Mouse (Mus musculus) midbrain, embryonic 13.5 days (tissue): ENCODE results near the gene Esrrg. TPM values are rescaled to one million over a fixed set of nuclear protein-coding genes. Genes with fewer than 3 reads are reported as not detected.

Experiments used
- ATAC-seq: fragments of 200-750 bp; cut with Nextera tagmentation; 2 replicates; pipeline ENCODE4 v1.8.0; 2017; ENCODE audit warnings: mild to moderate bottlenecking, moderate TSS enrichment, moderate library complexity
- H3K27ac ChIP-seq: fragments of 300-500 bp; sonication (generic); 2 replicates; pipeline ENCODE4 v1.5.1; 2015; ENCODE audit warnings: inconsistent platforms, mild to moderate bottlenecking, moderate library complexity
- H3K27me3 ChIP-seq: fragments of 300-500 bp; sonication (generic); 2 replicates; pipeline ENCODE4 v1.6.1; 2015; ENCODE audit warnings: mild to moderate bottlenecking, inconsistent platforms
- H3K36me3 ChIP-seq: fragments of 300-500 bp; sonication (generic); 2 replicates; pipeline ENCODE4 v1.6.1; 2015; ENCODE audit warnings: mild to moderate bottlenecking, inconsistent platforms
- H3K4me1 ChIP-seq: fragments of 300-500 bp; sonication (generic); replicated peaks from 2 replicates; pipeline ENCODE4 v1.6.1; 2015; ENCODE audit warnings: inconsistent platforms
- H3K4me2 ChIP-seq: fragments of 300-500 bp; sonication (generic); replicated peaks from 2 replicates; pipeline ENCODE4 v1.6.1; 2015; ENCODE audit warnings: moderate library complexity, mild to moderate bottlenecking, inconsistent platforms
- H3K4me3 ChIP-seq: fragments of 300-500 bp; sonication (generic); replicated peaks from 2 replicates; pipeline ENCODE4 v1.5.1; 2015; ENCODE audit warnings: mild to moderate bottlenecking, inconsistent platforms
- H3K9ac ChIP-seq: fragments of 300-500 bp; sonication (generic); replicated peaks from 2 replicates; pipeline ENCODE4 v1.6.1; 2015; ENCODE audit warnings: mild to moderate bottlenecking, inconsistent platforms
- H3K9me3 ChIP-seq: fragments of 300-500 bp; sonication (generic); 2 replicates; pipeline ENCODE4 v1.6.1; 2016; ENCODE audit warnings: mild to moderate bottlenecking, inconsistent platforms
- WGBS: fragments of 180-500 bp; shearing (Covaris S2); methylation state at CpG from one replicate; pipeline ENCODE4 v1.1.7; 2015; 5-methylcytosine and 5-hydroxymethylcytosine counted together
- polyA plus RNA-seq: library from polyadenylated mRNA; unstranded; fragments of >200 nt; fragmentation: Nextera tagmentation; extraction: Ambion mirVana; gene quantifications from 2 replicates; pipeline ENCODE4 v1.2.1, GENCODE M21; 2015

Gene Esrrg
- polyA plus RNA-seq, 1 experiment from 2014 or later, result 16.5 TPM

- no peaks in the 10 kb centered on the region for H3K27me3 ChIP-seq
- WGBS, result 88% methylated on average over 8 of the region's 8 CpGs
- no peak overlapping the region for H3K4me3 ChIP-seq
- no peak overlapping the region for H3K4me2 ChIP-seq
- no peak for ATAC-seq
- H3K4me1 ChIP-seq, result peaks cover 9% of the 10 kb centered on the region
- H3K9me3 ChIP-seq, result no peaks in the 10 kb centered on the region
- H3K36me3 ChIP-seq, result no peaks in the 10 kb centered on the region
- H3K9ac ChIP-seq, result no peak overlapping the region
- no peak overlapping the region for H3K27ac ChIP-seq
Observed at GRCm38 (mm10) chr1:188119806-188120205, 511.2 kb downstream of the Esrrg start.

GRCm38 (mm10) chr1:188125521-188126021 lies 517.0 kb downstream of the Esrrg start:
- ATAC-seq, result no peak
- no peaks in the 10 kb centered on the region for H3K9me3 ChIP-seq
- WGBS, result 94% methylated on average over 6 of the region's 6 CpGs

DNA sequence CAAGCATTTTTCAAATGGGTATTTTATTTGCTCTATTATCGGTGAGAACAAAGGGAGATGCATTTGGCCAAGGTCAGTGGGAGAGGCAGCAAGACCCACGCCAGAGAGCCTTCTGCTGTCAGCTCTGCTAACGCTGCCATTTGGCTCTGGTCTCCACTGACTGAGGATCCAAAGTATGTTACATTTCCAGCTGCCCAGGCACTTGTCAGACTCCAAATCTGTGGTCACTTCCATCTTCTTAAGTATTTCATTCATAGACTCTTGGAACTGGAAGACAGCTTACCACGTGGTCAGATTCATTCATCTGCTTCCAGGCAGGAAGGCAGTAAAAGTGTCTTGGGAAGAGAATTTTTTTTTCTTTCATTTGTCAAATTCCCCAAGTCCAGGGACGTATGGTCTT lies 527.5 kb downstream of the Esrrg start:
- H3K27ac ChIP-seq, result no peak overlapping the region
- H3K27me3 ChIP-seq, result no peaks in the 10 kb centered on the region
- no peaks in the 10 kb centered on the region for H3K36me3 ChIP-seq
- H3K9ac ChIP-seq, result no peak overlapping the region
- ATAC-seq, result no peak
- no peak overlapping the region for H3K4me2 ChIP-seq
- H3K9me3 ChIP-seq, result no peaks in the 10 kb centered on the region
- H3K4me1 ChIP-seq, result peaks cover 10% of the 10 kb centered on the region; the same call in 1 of the 2 replicates
- 66% methylated on average over 5 of the region's 5 CpGs for WGBS
- no peak overlapping the region for H3K4me3 ChIP-seq

More at GRCm38 (mm10) chr1:188125521-188126021, 517.0 kb downstream of the Esrrg start:
- H3K4me1 ChIP-seq, result no peaks in the 10 kb centered on the region
- no peaks in the 10 kb centered on the region for H3K36me3 ChIP-seq
- H3K4me3 ChIP-seq, result no peak overlapping the region
- no peak overlapping the region for H3K27ac ChIP-seq
- H3K27me3 ChIP-seq, result no peaks in the 10 kb centered on the region
- no peak overlapping the region for H3K4me2 ChIP-seq
- H3K9ac ChIP-seq, result no peak overlapping the region

DNA sequence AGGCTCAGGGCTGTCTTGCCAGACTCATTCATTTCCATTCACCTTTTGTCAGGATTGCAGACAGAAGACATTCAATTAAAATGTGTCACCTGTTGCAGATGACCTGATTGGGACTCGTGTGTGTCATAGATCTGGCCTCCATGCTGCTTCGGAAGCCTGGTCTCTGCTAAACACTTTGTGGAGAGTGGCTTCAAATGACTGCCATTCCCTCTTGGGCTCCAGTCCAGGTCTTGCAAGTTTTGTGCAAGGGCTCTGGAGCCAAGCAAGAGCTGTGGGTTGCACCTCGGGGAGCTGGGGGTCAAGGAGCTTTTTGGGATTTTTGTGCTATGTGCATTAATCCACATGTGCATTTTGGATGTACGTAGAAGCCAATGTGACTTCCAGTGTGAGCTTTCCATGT lies 530.9 kb downstream of the Esrrg start:
- WGBS, result 46% methylated on average over 4 of the region's 4 CpGs
- ATAC-seq, result no peak
- Histone ChIP-seq H3K9me3 (no peaks in the 10 kb centered on the region), H3K27me3 (no peaks in the 10 kb centered on the region), H3K4me3 (no peak overlapping the region), H3K9ac (no peak overlapping the region), H3K27ac (no peak overlapping the region), H3K4me2 (no peak overlapping the region), H3K4me1 (peaks cover 15% of the 10 kb centered on the region; the same call in 1 of the 2 replicates), H3K36me3 (no peaks in the 10 kb centered on the region)

GRCm38 (mm10) chr1:188140221-188140620 lies 531.6 kb downstream of the Esrrg start:
- Histone ChIP-seq H3K36me3 (no peaks in the 10 kb centered on the region), H3K4me3 (no peak overlapping the region), H3K4me2 (no peak overlapping the region), H3K9ac (no peak overlapping the region), H3K27me3 (no peaks in the 10 kb centered on the region), H3K9me3 (no peaks in the 10 kb centered on the region), H3K27ac (no peak overlapping the region), H3K4me1 (peaks cover 15% of the 10 kb centered on the region; the same call in 1 of the 2 replicates)
- WGBS, result 66% methylated on average over 4 of the region's 4 CpGs
- ATAC-seq, result no peak

GRCm38 (mm10) chr1:188147381-188148156 lies 539.0 kb downstream of the Esrrg start:
- H3K36me3 ChIP-seq, result no peaks in the 10 kb centered on the region
- no peak overlapping the region for H3K9ac ChIP-seq
- no peaks in the 10 kb centered on the region for H3K9me3 ChIP-seq
- no peak for ATAC-seq
- H3K4me2 ChIP-seq, result no peak overlapping the region
- H3K4me3 ChIP-seq, result no peak overlapping the region
- 76% methylated on average over 12 of the region's 12 CpGs for WGBS
- peaks cover 21% of the 10 kb centered on the region; the same call in 1 of the 2 replicates for H3K27me3 ChIP-seq
- H3K4me1 ChIP-seq, result no peaks in the 10 kb centered on the region
- H3K27ac ChIP-seq, result no peak overlapping the region

DNA sequence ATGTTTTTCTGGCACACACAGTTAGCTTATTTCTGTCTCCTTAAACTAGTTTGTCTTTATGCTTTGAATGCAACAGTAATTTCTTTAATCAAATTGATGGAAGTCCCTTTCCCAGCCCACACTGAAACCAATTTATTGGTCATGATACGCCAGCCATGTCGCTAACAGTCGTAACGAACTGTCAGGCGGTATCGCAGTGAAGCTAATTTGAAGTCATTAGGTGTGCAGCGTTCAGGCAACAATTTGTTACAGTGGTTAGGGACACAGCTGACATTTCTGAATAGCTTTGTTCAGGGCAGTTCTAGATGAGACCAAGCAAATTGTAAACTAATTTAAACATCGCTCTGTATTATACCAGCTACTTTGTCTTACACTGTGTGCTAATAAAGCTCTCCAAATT lies 542.5 kb downstream of the Esrrg start:
- H3K4me3 ChIP-seq, result no peak overlapping the region
- H3K27me3 ChIP-seq, result peaks cover 29% of the 10 kb centered on the region; the same call in 1 of the 2 replicates
- H3K4me2 ChIP-seq, result no peak overlapping the region
- WGBS, result 74% methylated on average over 8 of the region's 8 CpGs
- no peak overlapping the region for H3K9ac ChIP-seq
- no peak overlapping the region for H3K27ac ChIP-seq
- H3K9me3 ChIP-seq, result no peaks in the 10 kb centered on the region
- no peak for ATAC-seq
- H3K36me3 ChIP-seq, result no peaks in the 10 kb centered on the region
- peaks cover 15% of the 10 kb centered on the region for H3K4me1 ChIP-seq

DNA sequence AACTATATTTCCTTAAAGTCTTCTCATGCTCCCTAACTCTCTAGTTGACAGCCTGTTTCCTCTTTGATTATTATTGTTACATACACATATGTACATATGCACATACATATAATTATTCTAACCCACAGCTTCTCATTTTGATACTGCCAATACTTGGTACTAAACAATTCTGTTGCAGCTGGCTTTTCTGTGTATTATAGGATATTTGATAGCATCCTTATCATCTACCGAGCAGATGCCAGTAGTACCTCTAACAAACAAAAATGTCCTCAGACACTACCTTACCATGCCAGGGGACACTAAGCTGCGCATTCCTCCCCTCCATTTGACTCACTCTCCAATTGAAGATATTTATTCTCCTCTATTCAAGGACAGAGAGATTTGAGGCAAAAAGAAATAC lies 543.4 kb downstream of the Esrrg start:
- WGBS, result 98% methylated on average over 2 of the region's 2 CpGs

DNA sequence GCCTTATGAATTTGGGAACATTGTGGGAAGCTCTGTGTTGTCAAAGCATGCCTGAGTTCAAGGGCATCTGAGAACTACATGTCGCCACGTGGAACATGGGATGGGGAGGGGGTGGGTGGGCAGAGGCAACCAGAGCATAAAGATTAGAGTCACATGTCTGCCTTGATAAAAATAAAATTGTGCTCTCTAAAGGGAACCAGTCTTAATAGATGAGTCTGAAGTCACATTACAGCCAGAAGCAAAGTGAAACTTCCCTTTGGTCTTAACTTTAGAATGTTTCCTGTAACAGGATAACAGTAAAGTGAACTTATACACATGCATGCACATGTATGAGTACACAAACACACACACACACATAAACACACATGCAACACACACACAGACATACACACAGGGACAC lies 545.1 kb downstream of the Esrrg start:
- Histone ChIP-seq H3K9me3 (no peaks in the 10 kb centered on the region), H3K9ac (no peak overlapping the region), H3K4me1 (peaks cover 15% of the 10 kb centered on the region), H3K27me3 (peaks cover 35% of the 10 kb centered on the region; the same call in 1 of the 2 replicates), H3K36me3 (no peaks in the 10 kb centered on the region), H3K4me3 (no peak overlapping the region), H3K4me2 (no peak overlapping the region), H3K27ac (no peak overlapping the region)
- 69% methylated on average over 2 of the region's 2 CpGs for whole genome bisulfite sequencing
- ATAC-seq, result no peak

More for the DNA sequence above, 543.4 kb downstream of the Esrrg start:
- H3K9ac ChIP-seq, result no peak overlapping the region
- H3K36me3 ChIP-seq, result no peaks in the 10 kb centered on the region
- peaks cover 31% of the 10 kb centered on the region; the same call in 1 of the 2 replicates for H3K27me3 ChIP-seq
- no peak for ATAC-seq
- no peaks in the 10 kb centered on the region for H3K9me3 ChIP-seq
- H3K4me1 ChIP-seq, result peaks cover 15% of the 10 kb centered on the region
- H3K27ac ChIP-seq, result no peak overlapping the region
- H3K4me3 ChIP-seq, result no peak overlapping the region
- no peak overlapping the region for H3K4me2 ChIP-seq

GRCm38 (mm10) chr1:188154466-188155110 lies 546.0 kb downstream of the Esrrg start:
- peak; percentile 83 for ATAC-seq
- Histone ChIP-seq H3K4me3 (peak overlapping the region; percentile 14), H3K36me3 (no peaks in the 10 kb centered on the region), H3K9me3 (no peaks in the 10 kb centered on the region), H3K4me1 (peaks cover 15% of the 10 kb centered on the region), H3K9ac (0 out of 2 replicates have a peak overlapping the region, but pooled peaks have one; percentile 4), H3K27ac (peak overlapping the region; percentile 46; the same call in 1 of the 2 replicates), H3K4me2 (peak overlapping the region; percentile 50), H3K27me3 (peaks cover 31% of the 10 kb centered on the region; the same call in 1 of the 2 replicates)
- WGBS, result 5% methylated on average over 14 of the region's 14 CpGs

GRCm38 (mm10) chr1:188155135-188155779 lies 546.7 kb downstream of the Esrrg start:
- 55% methylated on average over 22 of the region's 22 CpGs for WGBS
- H3K27ac ChIP-seq, result 0 out of 2 replicates have a peak overlapping the region, but pooled peaks have one; percentile 46
- peak overlapping the region; percentile 14; the same call in 1 of the 2 replicates for H3K4me3 ChIP-seq
- H3K4me2 ChIP-seq, result peak overlapping the region; percentile 50
- 0 out of 2 replicates have a peak overlapping the region, but pooled peaks have one; percentile 4 for H3K9ac ChIP-seq
- ATAC-seq, result peak; percentile 46; the same call in 1 of the 2 replicates
- H3K9me3 ChIP-seq, result no peaks in the 10 kb centered on the region
- H3K36me3 ChIP-seq, result no peaks in the 10 kb centered on the region
- H3K27me3 ChIP-seq, result peaks cover 26% of the 10 kb centered on the region; the same call in 1 of the 2 replicates
- H3K4me1 ChIP-seq, result peaks cover 15% of the 10 kb centered on the region
